Mouse (Mus musculus): ENCODE measurements around the gene Glt28d2. TPM values are rescaled to one million over a fixed set of nuclear protein-coding genes. Genes with fewer than 3 reads are reported as not detected.

Glt28d2 gene
- polyA plus RNA-seq, 1 experiment from 2014 or later, result 2.0 TPM

DNA sequence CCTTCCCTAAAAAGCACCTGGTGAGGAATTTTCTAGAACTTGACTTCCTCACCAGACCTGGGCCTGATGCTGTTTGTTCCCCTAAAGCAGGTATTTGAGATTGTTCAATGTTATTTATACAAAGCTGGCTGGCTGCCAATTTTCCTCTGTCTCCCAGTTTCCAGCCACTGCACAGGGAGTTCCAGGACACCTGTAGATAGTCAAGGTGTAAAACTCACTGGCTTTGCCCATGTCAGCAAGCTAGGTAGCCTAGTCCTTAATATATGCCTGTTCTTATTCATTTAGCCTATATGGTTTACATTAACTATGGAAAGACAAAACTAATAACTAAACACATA, 44.5 kb downstream of the Glt28d2 start:
- Histone ChIP-seq H3K4me1 (peaks cover 9% of the 10 kb centered on the region), H3K9me3 (no peaks in the 10 kb centered on the region), H3K27me3 (no peaks in the 10 kb centered on the region), H3K36me3 (no peaks in the 10 kb centered on the region), H3K4me2 (no peak overlapping the region), H3K4me3 (no peak overlapping the region), H3K9ac (no peak overlapping the region), H3K27ac (peak overlapping the region; percentile 66)
- no peak for ATAC-seq (ENCODE audit: borderline replicate concordance, extremely low read depth, low FRiP score, low TSS enrichment)

DNA sequence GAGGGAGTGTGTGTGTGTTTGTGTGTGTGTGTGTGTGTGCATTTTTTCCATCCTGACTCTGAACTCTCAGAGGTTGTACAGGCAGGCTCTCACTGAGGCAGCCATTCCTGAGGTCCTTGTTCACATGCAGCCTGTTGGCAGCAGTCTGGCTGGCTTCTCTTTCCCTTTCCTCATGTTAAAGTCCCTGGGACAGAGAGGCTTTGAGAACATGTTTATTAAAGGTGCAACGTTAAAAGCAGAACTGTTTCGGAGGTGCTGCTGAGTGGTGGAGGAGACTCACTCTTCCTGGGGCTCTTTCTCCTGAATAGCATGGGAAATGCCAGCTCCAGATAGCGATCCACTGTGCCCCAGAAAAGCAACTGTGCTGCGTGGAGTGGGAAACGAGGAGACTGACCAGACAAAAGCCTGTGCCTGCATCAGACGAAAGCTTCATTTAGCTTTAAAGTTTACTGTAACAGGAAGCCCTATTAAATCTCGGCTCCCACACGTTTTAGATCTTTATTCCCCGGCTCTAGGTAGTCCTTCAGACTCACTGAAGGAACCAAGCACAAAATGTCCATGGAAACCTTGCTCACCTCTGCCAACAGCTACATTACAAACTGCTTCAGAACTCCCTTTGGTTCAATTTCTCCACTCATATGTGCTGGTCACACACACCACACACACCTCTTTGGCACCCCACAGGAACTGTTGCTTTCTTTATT, 45.0 kb downstream of the Glt28d2 start:
- no peak overlapping the region for H3K4me3 ChIP-seq
- peaks cover 9% of the 10 kb centered on the region for H3K4me1 ChIP-seq
- ATAC-seq (ENCODE audit: borderline replicate concordance, extremely low read depth, low FRiP score, low TSS enrichment), result no peak
- no peak overlapping the region for H3K4me2 ChIP-seq
- no peaks in the 10 kb centered on the region for H3K36me3 ChIP-seq
- H3K27ac ChIP-seq, result peak overlapping the region; percentile 66
- no peaks in the 10 kb centered on the region for H3K27me3 ChIP-seq
- H3K9me3 ChIP-seq, result no peaks in the 10 kb centered on the region
- WGBS, result 20% methylated on average over 9 of the region's 9 CpGs
- H3K9ac ChIP-seq, result no peak overlapping the region

DNA sequence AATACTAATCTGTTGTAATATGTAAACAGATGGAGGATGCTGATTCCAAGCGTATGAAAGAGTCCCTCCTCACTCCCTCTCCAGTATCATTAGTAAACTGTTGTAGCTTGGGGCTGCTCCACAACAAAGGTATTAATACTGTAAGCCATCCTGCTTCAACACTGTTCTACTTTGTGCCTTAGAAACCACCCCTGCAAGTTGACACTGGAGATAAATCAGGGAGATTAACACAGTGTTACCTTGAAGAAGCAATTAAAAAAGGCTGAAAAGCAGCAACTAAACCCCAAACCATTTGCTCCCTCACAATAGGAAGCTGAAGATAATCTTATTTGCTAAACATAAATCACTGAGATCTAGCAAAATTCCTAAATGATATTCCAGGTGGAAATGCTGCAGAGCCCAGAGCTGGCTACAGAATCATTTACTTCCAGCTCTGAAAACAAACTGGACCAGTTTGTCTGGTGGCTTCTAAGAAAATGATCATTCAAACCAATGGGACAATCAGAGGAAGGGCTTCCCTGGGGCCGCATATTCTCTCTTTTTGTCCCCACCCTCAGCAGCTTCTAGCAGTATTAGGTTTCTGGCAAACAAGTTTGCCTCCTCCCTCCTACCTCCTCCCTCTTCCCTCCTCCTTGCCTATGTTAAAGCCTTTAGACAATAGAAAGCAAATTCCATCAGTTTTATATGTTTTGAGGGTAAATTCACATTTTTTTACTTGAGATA, 45.7 kb downstream of the Glt28d2 start:
- no peak for ATAC-seq (ENCODE audit: borderline replicate concordance, extremely low read depth, low FRiP score, low TSS enrichment)
- Histone ChIP-seq H3K27me3 (no peaks in the 10 kb centered on the region), H3K9ac (no peak overlapping the region), H3K4me1 (peaks cover 9% of the 10 kb centered on the region), H3K4me3 (no peak overlapping the region), H3K27ac (peak overlapping the region; percentile 66; the same call in 1 of the 2 replicates), H3K4me2 (no peak overlapping the region), H3K36me3 (no peaks in the 10 kb centered on the region), H3K9me3 (no peaks in the 10 kb centered on the region)
- WGBS, result 15% methylated on average over 2 of the region's 2 CpGs

DNA sequence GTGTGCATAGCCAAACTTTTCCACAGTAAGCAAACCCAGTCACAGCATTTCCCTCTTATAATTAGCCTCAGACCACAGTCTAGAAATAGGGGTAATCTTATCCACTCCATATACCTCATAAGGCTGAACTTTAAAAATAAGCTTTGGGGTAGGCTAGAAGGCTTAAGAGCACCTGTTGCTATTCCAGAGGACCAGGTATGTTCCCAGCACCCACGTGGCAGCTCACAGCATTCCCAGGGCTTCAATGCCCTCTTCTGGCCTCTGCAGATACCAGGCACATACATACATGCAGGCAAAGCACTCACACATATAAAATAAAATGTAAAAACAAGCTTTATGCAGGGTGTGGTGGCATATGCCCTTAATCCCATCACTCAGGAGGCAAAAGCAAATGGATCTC, 53.7 kb downstream of the Glt28d2 start:
- H3K36me3 ChIP-seq, result no peaks in the 10 kb centered on the region
- H3K4me3 ChIP-seq, result no peak overlapping the region
- no peak for ATAC-seq (ENCODE audit: borderline replicate concordance, extremely low read depth, low FRiP score, low TSS enrichment)
- no peak overlapping the region for H3K4me2 ChIP-seq
- WGBS, result 67% methylated on average over 1 of the region's 1 CpGs
- no peaks in the 10 kb centered on the region for H3K4me1 ChIP-seq
- no peaks in the 10 kb centered on the region for H3K27me3 ChIP-seq
- no peak overlapping the region for H3K9ac ChIP-seq
- no peak overlapping the region for H3K27ac ChIP-seq
- H3K9me3 ChIP-seq, result no peaks in the 10 kb centered on the region

DNA sequence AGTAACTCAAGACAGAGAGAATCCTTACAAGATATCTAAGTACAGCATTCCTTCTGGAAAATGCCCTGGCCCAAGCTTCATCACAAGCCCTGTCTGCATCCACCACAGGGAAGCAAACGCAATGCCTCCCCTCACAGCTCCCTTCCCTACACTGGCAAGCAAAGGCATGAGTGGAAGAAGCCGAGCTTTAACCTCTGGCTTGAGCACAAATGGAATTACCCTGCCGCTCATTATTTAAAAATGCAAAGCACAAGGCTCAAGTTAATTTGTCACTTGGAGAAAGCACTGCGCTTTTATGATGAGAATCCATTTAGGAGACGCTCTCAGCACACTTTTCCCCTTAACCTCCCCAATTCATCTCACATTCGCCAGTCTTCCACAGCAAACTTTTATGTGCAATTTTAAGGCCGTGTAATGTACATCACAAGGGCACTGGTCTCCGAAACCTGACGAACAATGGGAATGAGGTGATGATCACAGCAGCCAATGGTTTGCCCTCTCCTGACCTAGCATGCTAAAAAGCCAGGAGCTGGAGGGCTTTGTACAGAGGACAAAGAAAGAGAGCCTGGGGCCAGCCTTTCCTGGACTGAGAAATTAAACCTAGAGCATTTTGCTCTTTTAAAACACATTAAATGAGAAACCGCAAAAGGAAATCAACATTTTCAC, 54.7 kb downstream of the Glt28d2 start:
- Histone ChIP-seq H3K4me2 (no peak overlapping the region), H3K9ac (no peak overlapping the region), H3K9me3 (no peaks in the 10 kb centered on the region), H3K4me3 (no peak overlapping the region), H3K36me3 (no peaks in the 10 kb centered on the region), H3K27ac (no peak overlapping the region), H3K4me1 (no peaks in the 10 kb centered on the region), H3K27me3 (no peaks in the 10 kb centered on the region)
- ATAC-seq (ENCODE audit: borderline replicate concordance, extremely low read depth, low FRiP score, low TSS enrichment), result no peak
- 72% methylated on average over 10 of the region's 10 CpGs for WGBS

DNA sequence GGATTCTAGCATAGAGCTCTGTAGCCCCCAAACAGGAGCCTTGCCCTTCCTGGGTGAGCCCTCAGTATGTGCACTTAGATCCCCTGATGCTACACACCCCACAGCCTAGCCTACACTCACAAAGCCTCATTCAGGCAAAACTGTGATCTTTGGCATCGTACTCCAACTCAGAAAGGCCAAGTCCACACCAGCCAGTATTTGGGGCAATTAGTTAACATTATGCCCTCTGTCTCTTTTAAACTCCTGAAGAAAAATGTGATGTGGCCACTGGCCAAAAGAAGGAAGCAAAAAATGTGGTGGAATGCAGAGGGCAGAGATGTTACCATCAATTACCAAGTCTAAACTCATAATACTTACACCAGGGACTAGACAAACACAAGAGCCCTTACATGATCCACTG, 55.5 kb downstream of the Glt28d2 start:
- H3K4me1 ChIP-seq, result no peaks in the 10 kb centered on the region
- H3K4me2 ChIP-seq, result no peak overlapping the region
- no peak for ATAC-seq (ENCODE audit: borderline replicate concordance, extremely low read depth, low FRiP score, low TSS enrichment)
- 70% methylated on average over 1 of the region's 1 CpGs for WGBS
- no peak overlapping the region for H3K4me3 ChIP-seq
- H3K9me3 ChIP-seq, result no peaks in the 10 kb centered on the region
- no peak overlapping the region for H3K9ac ChIP-seq
- no peaks in the 10 kb centered on the region for H3K36me3 ChIP-seq
- H3K27ac ChIP-seq, result no peak overlapping the region
- no peaks in the 10 kb centered on the region for H3K27me3 ChIP-seq

DNA sequence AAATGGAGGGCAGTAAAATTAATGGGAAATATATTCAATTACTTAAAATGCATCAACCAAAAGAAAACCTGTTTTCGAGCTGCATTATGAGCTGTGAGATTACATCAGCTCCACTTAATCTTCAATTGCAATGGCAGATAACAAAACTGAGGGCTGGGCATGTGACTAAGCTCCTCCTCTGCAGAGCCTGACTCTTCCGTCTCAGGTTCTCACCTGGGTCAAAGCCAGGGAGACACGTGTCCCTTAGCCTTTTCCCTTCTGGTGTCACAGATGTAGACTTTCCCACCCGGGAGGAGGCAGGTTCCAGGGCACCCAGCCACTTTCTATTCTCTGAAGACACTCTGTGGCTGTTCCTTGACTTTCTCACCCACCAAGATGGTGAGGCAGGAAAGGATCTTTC, 58.3 kb downstream of the Glt28d2 start:
- Histone ChIP-seq H3K27ac (no peak overlapping the region), H3K4me1 (no peaks in the 10 kb centered on the region), H3K9ac (no peak overlapping the region), H3K4me2 (no peak overlapping the region), H3K4me3 (no peak overlapping the region), H3K27me3 (no peaks in the 10 kb centered on the region), H3K9me3 (no peaks in the 10 kb centered on the region), H3K36me3 (no peaks in the 10 kb centered on the region)
- no peak for ATAC-seq (ENCODE audit: borderline replicate concordance, extremely low read depth, low FRiP score, low TSS enrichment)
- WGBS, result 37% methylated on average over 4 of the region's 4 CpGs

DNA sequence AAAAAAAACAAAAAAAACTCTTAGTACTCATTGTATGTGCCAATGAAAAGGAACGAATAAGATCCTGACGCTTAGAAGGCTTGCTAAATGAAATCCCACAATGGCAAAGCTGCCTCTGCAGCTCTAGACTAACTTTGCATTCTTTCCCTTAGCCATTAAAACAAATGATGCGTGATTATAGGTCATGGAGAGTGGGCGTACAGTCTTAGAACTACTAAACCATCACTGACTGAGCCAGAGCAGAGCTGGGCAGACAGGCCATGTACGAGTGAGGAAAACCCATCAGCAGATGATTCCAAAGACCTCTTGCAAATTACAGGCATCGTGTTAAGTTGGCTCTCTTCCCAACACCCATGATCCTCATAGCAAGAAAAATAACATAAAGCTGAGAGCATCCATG, 59.5 kb downstream of the Glt28d2 start:
- Histone ChIP-seq H3K4me2 (no peak overlapping the region), H3K4me1 (no peaks in the 10 kb centered on the region), H3K36me3 (no peaks in the 10 kb centered on the region), H3K4me3 (no peak overlapping the region), H3K9me3 (no peaks in the 10 kb centered on the region), H3K27ac (no peak overlapping the region), H3K9ac (no peak overlapping the region), H3K27me3 (no peaks in the 10 kb centered on the region)
- no peak for ATAC-seq (ENCODE audit: borderline replicate concordance, extremely low read depth, low FRiP score, low TSS enrichment)
- WGBS, result 71% methylated on average over 6 of the region's 6 CpGs

DNA sequence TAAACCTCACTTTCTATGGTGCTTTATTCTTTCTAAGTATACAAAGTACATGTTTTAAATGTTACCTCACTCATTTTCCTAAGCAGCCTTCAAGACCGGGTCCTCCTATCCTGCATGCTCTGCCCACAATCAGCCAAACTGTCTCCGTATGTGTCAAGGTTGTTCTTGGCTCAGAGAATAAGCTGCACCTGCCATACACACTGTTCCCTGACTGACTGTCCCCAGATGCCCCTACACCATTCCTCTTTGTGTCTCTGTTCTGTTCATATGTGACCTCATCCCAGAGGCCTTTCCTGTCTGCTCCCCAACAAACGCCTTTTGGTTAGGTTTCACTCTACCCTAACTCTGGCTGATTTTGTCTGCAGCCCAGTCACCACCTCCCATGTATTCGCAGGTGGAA, 60.0 kb downstream of the Glt28d2 start:
- H3K4me1 ChIP-seq, result no peaks in the 10 kb centered on the region
- H3K4me3 ChIP-seq, result no peak overlapping the region
- no peaks in the 10 kb centered on the region for H3K27me3 ChIP-seq
- no peak overlapping the region for H3K4me2 ChIP-seq
- no peak for ATAC-seq (ENCODE audit: borderline replicate concordance, extremely low read depth, low FRiP score, low TSS enrichment)
- H3K9me3 ChIP-seq, result no peaks in the 10 kb centered on the region
- WGBS, result 68% methylated on average over 4 of the region's 4 CpGs
- H3K9ac ChIP-seq, result no peak overlapping the region
- H3K27ac ChIP-seq, result no peak overlapping the region
- H3K36me3 ChIP-seq, result no peaks in the 10 kb centered on the region

DNA sequence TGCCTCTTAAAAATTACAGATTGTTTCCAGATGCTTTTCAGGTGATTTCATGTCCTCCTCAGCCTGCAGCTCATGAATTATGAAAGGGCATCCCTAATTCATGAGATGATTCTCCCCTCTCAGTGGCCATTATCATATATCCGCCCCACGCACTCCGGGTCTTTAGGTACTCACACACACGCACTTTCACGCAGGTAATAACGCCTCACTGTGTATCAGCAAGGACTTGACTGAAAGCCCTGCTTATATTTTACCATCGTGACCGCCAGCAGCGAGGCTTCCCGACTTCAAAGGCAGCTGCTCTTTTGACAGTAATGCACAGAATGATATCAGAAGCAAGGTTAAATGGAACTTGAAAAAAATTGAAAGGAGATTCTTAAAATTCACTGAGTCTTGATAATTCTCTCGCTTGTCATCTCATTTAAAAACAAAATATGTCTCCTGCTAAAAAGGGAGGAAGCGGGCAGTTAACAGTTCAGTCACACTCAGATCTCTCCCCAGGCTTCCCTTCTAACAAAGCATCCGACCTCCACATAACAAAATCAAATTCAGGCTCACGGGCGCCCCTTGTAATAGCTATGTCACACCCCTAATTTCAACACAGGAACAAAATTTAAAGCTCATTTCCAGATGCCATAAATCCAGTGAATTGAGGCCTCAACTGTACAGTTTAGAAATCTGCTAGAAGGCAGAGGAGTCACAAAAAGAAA, 66.3 kb downstream of the Glt28d2 start:
- no peak for ATAC-seq (ENCODE audit: borderline replicate concordance, extremely low read depth, low FRiP score, low TSS enrichment)
- Histone ChIP-seq H3K4me1 (no peaks in the 10 kb centered on the region), H3K27ac (no peak overlapping the region), H3K4me2 (no peak overlapping the region), H3K9me3 (no peaks in the 10 kb centered on the region), H3K4me3 (no peak overlapping the region), H3K36me3 (no peaks in the 10 kb centered on the region), H3K27me3 (no peaks in the 10 kb centered on the region), H3K9ac (no peak overlapping the region)
- WGBS, result 53% methylated on average over 15 of the region's 15 CpGs

All from lung, embryonic 15.5 days (tissue).